20 mouse cellular contexts compared by ENCODE assay signal in the genomic region with DNA sequence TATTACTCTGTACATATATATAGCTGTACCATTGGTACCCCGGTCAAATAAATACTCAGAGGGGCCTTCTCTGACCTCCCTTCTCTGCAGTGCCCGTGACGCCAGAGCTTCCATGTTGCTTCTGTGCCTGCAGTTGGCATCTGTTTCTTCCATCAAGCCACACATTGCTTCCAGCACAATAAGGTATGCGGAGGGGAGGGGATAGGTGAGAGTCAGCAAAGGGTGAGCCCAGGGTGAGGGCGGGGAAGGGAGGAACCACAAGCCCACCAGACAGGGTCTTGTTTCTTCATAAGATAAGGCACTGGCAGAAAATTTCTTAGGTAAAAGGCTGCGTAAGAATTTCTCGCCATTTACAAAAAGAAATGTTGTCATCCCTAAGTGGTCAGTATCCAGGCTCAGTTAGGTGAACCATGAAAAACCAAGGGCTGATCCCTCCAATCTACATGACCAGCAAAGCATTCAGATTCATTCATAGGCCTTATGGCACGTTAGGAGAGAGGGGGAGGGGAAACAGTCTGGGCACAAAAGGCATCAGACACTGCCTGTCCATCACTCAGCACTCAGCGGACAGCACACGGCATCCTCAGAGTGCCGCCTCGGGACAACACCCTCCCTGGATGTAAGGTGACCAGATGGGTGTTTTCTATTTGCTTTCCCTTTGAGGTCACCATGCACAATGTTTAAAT.
DNase-seq lines count a peak whose midpoint lies in the region; ATAC-seq and TF ChIP-seq lines count a peak whose summit lies in the region.
"Had no signal": no experiment of that assay in that cellular context is flagged by ENCODE, and none has a peak within 500 bp of the region (broad histone marks: within the 10 kb centered on the region; RNA-seq: fewer than 3 reads in every experiment).

No protein-coding gene starts in this region.

- no peak overlapping the region for H3K27ac ChIP-seq in liver, embryonic 11.5 days (ENCODE audit: low read depth, low read length)
- no peak overlapping the region for H3K27ac ChIP-seq in liver, embryonic 12.5 days
- H3K27ac ChIP-seq in stomach, embryonic 15.5 days = no peak overlapping the region
- H3K27ac ChIP-seq in stomach, postnatal 0 days (replicated peaks) = no peak overlapping the region
- H3K27ac ChIP-seq: heart, adult 2 months; heart, embryonic 15.5 days; limb, embryonic 12.5 days; liver, embryonic 15.5 days had no signal

- 0 out of 2 replicates have a peak, but pooled peaks have one; percentile 10 for ATAC-seq in liver, embryonic 11.5 days (replicated peaks; ENCODE audit: low FRiP score)
- no peak for ATAC-seq in liver, embryonic 12.5 days
- ATAC-seq in stomach, embryonic 15.5 days (ENCODE audit: insufficient read depth, low FRiP score, low read depth) = peak; percentile 20; the same call in 1 of the 2 replicates
- ATAC-seq in stomach, postnatal 0 days (ENCODE audit: low FRiP score, low TSS enrichment) = no peak
- no peak for ATAC-seq in frontal cortex, adult (ENCODE audit: low TSS enrichment)
- ATAC-seq: forebrain, embryonic 16.5 days had no signal

- no peak overlapping the region for H3K9ac ChIP-seq in liver, embryonic 11.5 days (ENCODE audit: low read depth, low read length)
- H3K9ac ChIP-seq in liver, embryonic 12.5 days = no peak overlapping the region
- no peak overlapping the region for H3K9ac ChIP-seq in stomach, embryonic 15.5 days
- no peak overlapping the region for H3K9ac ChIP-seq in stomach, postnatal 0 days (ENCODE audit: low read length)
- H3K9ac ChIP-seq: heart, embryonic 15.5 days; limb, embryonic 12.5 days; liver, embryonic 15.5 days had no signal

- TF ChIP-seq CTCF in stomach, postnatal 0 days (IDR thresholded peaks at IDR 0.05; ENCODE audit: low read depth) = no peak

- no peak for TF ChIP-seq EP300 in stomach, postnatal 0 days (optimal IDR thresholded peaks at IDR 0.05)

- peak; percentile 36 for DNase-seq in embryo, embryonic 10 days (ENCODE audit: low spot score)
- no peak for DNase-seq in embryo, embryonic 9.5 days (ENCODE audit: extremely low spot score)
- no peak for DNase-seq in liver, embryonic 11.5 days (ENCODE audit: low spot score)
- DNase-seq in stomach, postnatal 0 days (ENCODE audit: low spot score) = no peak
- no peak for DNase-seq in urinary bladder, postnatal 10 days (ENCODE audit: low spot score)
- DNase-seq: adrenal gland, postnatal 10 days; cerebellum, adult 11-12 months; cerebellum, postnatal 36 days; heart, adult 2 months; kidney, adult 8-10 months; kidney, postnatal 36 days; lung, postnatal 10 days; spleen, adult 18-20 months had no signal

- H3K4me1 ChIP-seq in liver, embryonic 11.5 days (replicated peaks; ENCODE audit: control insufficient read depth, insufficient read depth, low read length) = no peaks in the 10 kb centered on the region
- H3K4me1 ChIP-seq in liver, embryonic 12.5 days = no peaks in the 10 kb centered on the region
- no peaks in the 10 kb centered on the region for H3K4me1 ChIP-seq in stomach, embryonic 15.5 days
- no peaks in the 10 kb centered on the region for H3K4me1 ChIP-seq in stomach, postnatal 0 days (replicated peaks; ENCODE audit: control insufficient read depth, insufficient read depth)
- H3K4me1 ChIP-seq: heart, embryonic 15.5 days; limb, embryonic 12.5 days; liver, embryonic 15.5 days had no signal

- H3K36me3 ChIP-seq in liver, embryonic 11.5 days (ENCODE audit: control insufficient read depth, insufficient read depth, low read length) = no peaks in the 10 kb centered on the region
- H3K36me3 ChIP-seq in liver, embryonic 12.5 days = no peaks in the 10 kb centered on the region
- H3K36me3 ChIP-seq in stomach, embryonic 15.5 days = no peaks in the 10 kb centered on the region
- H3K36me3 ChIP-seq in stomach, postnatal 0 days (ENCODE audit: control insufficient read depth, insufficient read depth, low read length) = no peaks in the 10 kb centered on the region
- H3K36me3 ChIP-seq: heart, embryonic 15.5 days; limb, embryonic 12.5 days; liver, embryonic 15.5 days had no signal

- H3K4me3 ChIP-seq in liver, embryonic 11.5 days (ENCODE audit: low read depth, low read length) = no peak overlapping the region
- no peak overlapping the region for H3K4me3 ChIP-seq in liver, embryonic 12.5 days
- H3K4me3 ChIP-seq in stomach, embryonic 15.5 days (replicated peaks) = no peak overlapping the region
- no peak overlapping the region for H3K4me3 ChIP-seq in stomach, postnatal 0 days (ENCODE audit: low read depth, low read length)
- H3K4me3 ChIP-seq: heart, adult 2 months; heart, embryonic 15.5 days; limb, embryonic 12.5 days; liver, embryonic 15.5 days had no signal

- no peaks in the 10 kb centered on the region for H3K27me3 ChIP-seq in liver, embryonic 11.5 days (replicated peaks; ENCODE audit: control insufficient read depth, insufficient read depth, low read length)
- no peaks in the 10 kb centered on the region for H3K27me3 ChIP-seq in liver, embryonic 12.5 days (replicated peaks)
- H3K27me3 ChIP-seq in stomach, embryonic 15.5 days (replicated peaks) = no peaks in the 10 kb centered on the region
- no peaks in the 10 kb centered on the region for H3K27me3 ChIP-seq in stomach, postnatal 0 days (ENCODE audit: control insufficient read depth, insufficient read depth, low read length)
- H3K27me3 ChIP-seq: heart, embryonic 15.5 days; limb, embryonic 12.5 days; liver, embryonic 15.5 days had no signal

- WGBS in liver, embryonic 11.5 days = 81% methylated on average over 12 of the region's 12 CpGs
- WGBS in liver, embryonic 12.5 days (ENCODE audit: insufficient replicate concordance) = 80% methylated on average over 12 of the region's 12 CpGs
- WGBS in stomach, embryonic 15.5 days = 77% methylated on average over 12 of the region's 12 CpGs
- 80% methylated on average over 12 of the region's 12 CpGs for WGBS in stomach, postnatal 0 days

- H3K4me2 ChIP-seq in liver, embryonic 11.5 days = no peak overlapping the region
- no peak overlapping the region for H3K4me2 ChIP-seq in liver, embryonic 12.5 days
- no peak overlapping the region for H3K4me2 ChIP-seq in stomach, embryonic 15.5 days
- H3K4me2 ChIP-seq in stomach, postnatal 0 days (replicated peaks; ENCODE audit: low read depth) = no peak overlapping the region
- H3K4me2 ChIP-seq: heart, embryonic 15.5 days; limb, embryonic 12.5 days; liver, embryonic 15.5 days had no signal

- peaks cover 3% of the 10 kb centered on the region; the same call in 1 of the 2 replicates for H3K9me3 ChIP-seq in liver, embryonic 11.5 days (ENCODE audit: control insufficient read depth, low read length)
- H3K9me3 ChIP-seq in liver, embryonic 12.5 days (replicated peaks) = no peaks in the 10 kb centered on the region
- H3K9me3 ChIP-seq in stomach, embryonic 15.5 days = no peaks in the 10 kb centered on the region
- H3K9me3 ChIP-seq in stomach, postnatal 0 days (ENCODE audit: control insufficient read depth, low read length) = no peaks in the 10 kb centered on the region
- H3K9me3 ChIP-seq: heart, embryonic 15.5 days; liver, embryonic 15.5 days had no signal

Comparison
In these comparisons a context has a peak if more than half of its experiments do, and no peak if none do; other contexts are left out.
1. ATAC-seq: peak in liver, embryonic 11.5 days (single experiment) and stomach, embryonic 15.5 days (single experiment); none in liver, embryonic 12.5 days (single experiment), stomach, postnatal 0 days (single experiment) and frontal cortex, adult (single experiment).